Mouse (Mus musculus) myocyte (in vitro differentiated cells): ENCODE data around the gene Mmp19. TPM values are rescaled to one million over a fixed set of nuclear protein-coding genes. Genes with fewer than 3 reads are reported as not detected.

Source experiments
- H3K27me3 ChIP-seq: one replicate; pipeline ENCODE4 v1.6.1; 2011; ENCODE audit not compliant: control insufficient read depth, insufficient read depth, insufficient read length
- H3K36me3 ChIP-seq: one replicate; pipeline ENCODE4 v1.6.1; 2011; ENCODE audit not compliant: control insufficient read depth, insufficient read depth
- H3K4me2 ChIP-seq: one replicate; pipeline ENCODE4 v1.6.1; 2011; ENCODE audit warnings: low read depth, control low read depth
- H3K4me3 ChIP-seq: one replicate; pipeline ENCODE4 v1.5.1; 2011; ENCODE audit warnings: mild to moderate bottlenecking, control low read depth, moderate library complexity
- H3K79me2 ChIP-seq: one replicate; pipeline ENCODE4 v1.6.1; 2011; ENCODE audit not compliant: control insufficient read depth, insufficient read depth
- H3ac ChIP-seq: one replicate; pipeline ENCODE4 v1.6.1; 2011; ENCODE audit not compliant: control insufficient read depth, insufficient read length
- CEBPB ChIP-seq: IDR thresholded peaks from 2 replicates; pipeline ENCODE4 v1.6.1; 2011; ENCODE audit warnings: mild to moderate bottlenecking, moderate library complexity; ENCODE audit not compliant: poor library complexity, insufficient read depth, severe bottlenecking
- E2F4 ChIP-seq: IDR thresholded peaks from one replicate; pipeline ENCODE4 v1.6.1; 2011; ENCODE audit warnings: mild to moderate bottlenecking, control low read depth, moderate library complexity; ENCODE audit not compliant: insufficient read depth
- MAX ChIP-seq: IDR thresholded peaks from one replicate; pipeline ENCODE4 v1.6.1; 2011; ENCODE audit warnings: low read depth, mild to moderate bottlenecking, control low read depth
- MYOD1 ChIP-seq, 3 experiments: IDR thresholded peaks; one replicate each; pipeline ENCODE4 v1.6.1; 2011; ENCODE audit warnings: control low read depth in 2 of 3, low read depth in 2 of 3, mild to moderate bottlenecking in 2 of 3, moderate library complexity in 1 of 3; ENCODE audit not compliant: insufficient read length in 2 of 3, control insufficient read depth in 1 of 3
- MYOG ChIP-seq, 3 experiments: IDR thresholded peaks; one replicate each; pipeline ENCODE4 v1.6.1; 2011; ENCODE audit warnings: control low read depth in 2 of 3, low read depth in 2 of 3, mild to moderate bottlenecking in 2 of 3; ENCODE audit not compliant: insufficient read length in 2 of 3, control insufficient read depth in 1 of 3, insufficient read depth in 1 of 3
- POLR2A ChIP-seq: IDR thresholded peaks from one replicate; pipeline ENCODE4 v1.6.1; 2011; ENCODE audit warnings: low read depth, mild to moderate bottlenecking, control low read depth, moderate library complexity; ENCODE audit not compliant: insufficient read length
- POLR2AphosphoS2 ChIP-seq: IDR thresholded peaks from one replicate; pipeline ENCODE4 v1.6.1; 2011; ENCODE audit warnings: low read depth, control low read depth; ENCODE audit not compliant: insufficient read length
- REST ChIP-seq: IDR thresholded peaks from one replicate; pipeline ENCODE4 v1.6.1; 2011; ENCODE audit warnings: mild to moderate bottlenecking, control low read depth, moderate library complexity; ENCODE audit not compliant: insufficient read depth, insufficient read length
- SRF ChIP-seq: IDR thresholded peaks from one replicate; pipeline ENCODE4 v1.6.1; 2011; ENCODE audit warnings: low read depth; ENCODE audit not compliant: control insufficient read depth, insufficient read length
- TCF12 ChIP-seq: IDR thresholded peaks from one replicate; pipeline ENCODE4 v1.6.1; 2011; ENCODE audit warnings: mild to moderate bottlenecking, control low read depth; ENCODE audit not compliant: poor library complexity, insufficient read depth, severe bottlenecking
- TCF3 ChIP-seq: IDR thresholded peaks from one replicate; pipeline ENCODE4 v1.6.1; 2011; ENCODE audit warnings: low read depth, control low read depth; ENCODE audit not compliant: insufficient read length
- USF1 ChIP-seq: IDR thresholded peaks from one replicate; pipeline ENCODE4 v1.6.1; 2011; ENCODE audit warnings: low read depth, mild to moderate bottlenecking, control low read depth, moderate library complexity
- polyA plus RNA-seq: library from polyadenylated mRNA; unstranded; fragments of >200 nt; fragmentation: generic; extraction: Trizol; gene quantifications from one replicate; pipeline ENCODE4 v1.2.1, GENCODE M21; 2012; ENCODE audit warnings: missing spikeins

The Mmp19 gene
- polyA plus RNA-seq, 1 experiment: 12.1 TPM

DNA sequence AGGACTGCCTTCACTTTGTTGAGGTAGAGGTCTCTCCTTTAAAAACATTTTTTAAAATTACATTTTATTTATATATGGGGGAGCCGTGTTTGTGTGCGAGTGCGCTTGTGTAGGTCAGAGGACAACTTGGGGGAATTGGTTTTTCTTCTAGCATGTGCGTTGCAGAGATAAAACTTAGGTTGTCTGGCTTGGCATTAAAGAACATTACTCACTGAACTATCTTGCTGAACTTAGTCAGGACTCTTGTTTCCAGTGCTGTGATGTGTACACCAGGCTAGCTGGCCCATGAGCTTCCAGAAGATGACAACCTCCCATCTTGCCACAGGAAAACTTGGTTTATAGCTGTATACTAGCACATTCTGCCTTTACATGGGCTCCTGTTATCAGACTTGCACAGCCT is 56.0 kb downstream of the Mmp19 start:
- Histone ChIP-seq H3K4me2 (no peak overlapping the region), H3K27me3 (no peaks in the 10 kb centered on the region), H3K79me2 (no peaks in the 10 kb centered on the region), H3ac (no peak overlapping the region), H3K36me3 (peaks cover 57% of the 10 kb centered on the region), H3K4me3 (no peak overlapping the region)
- TF ChIP-seq TCF3 (no peak), TCF12 (no peak), CEBPB (no peak), SRF (no peak), MYOG (IDR thresholded peaks at IDR 0.05; ENCODE audit: control insufficient read depth in 1 of 3, insufficient read depth in 1 of 3, insufficient read length in 2 of 3, low read depth in 2 of 3) (no peak), MAX (no peak), USF1 (no peak), E2F4 (no peak), MYOD1 (IDR thresholded peaks at IDR 0.05; ENCODE audit: control insufficient read depth in 1 of 3, insufficient read length in 2 of 3, low read depth in 2 of 3) (no peak)

DNA sequence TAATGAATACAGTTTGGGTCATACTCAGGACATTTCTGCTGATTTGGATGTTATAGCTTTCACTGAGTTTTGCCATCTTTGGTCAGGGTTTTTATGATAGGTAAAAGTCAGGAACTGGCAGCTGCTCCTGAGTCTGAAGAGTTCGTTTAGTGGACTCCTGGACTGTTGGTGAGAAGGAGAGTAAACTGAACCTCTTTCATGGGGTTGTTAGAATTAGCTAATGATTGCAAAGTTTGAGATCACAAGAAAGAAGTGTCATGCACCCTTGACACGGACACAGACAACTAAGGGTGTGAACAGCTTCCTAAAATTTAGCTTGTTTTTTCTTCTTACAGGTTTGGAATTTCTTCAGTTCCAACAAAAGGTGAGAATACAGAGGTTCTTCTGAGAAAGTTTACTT is 57.7 kb downstream of the Mmp19 start:
- Histone ChIP-seq H3ac (no peak overlapping the region), H3K36me3 (peaks cover 49% of the 10 kb centered on the region), H3K79me2 (no peaks in the 10 kb centered on the region), H3K27me3 (no peaks in the 10 kb centered on the region), H3K4me3 (no peak overlapping the region), H3K4me2 (no peak overlapping the region)
- TF ChIP-seq CEBPB (no peak), TCF12 (no peak), SRF (no peak), E2F4 (no peak), MYOG (IDR thresholded peaks at IDR 0.05; ENCODE audit: control insufficient read depth in 1 of 3, insufficient read depth in 1 of 3, insufficient read length in 2 of 3, low read depth in 2 of 3) (no peak), MYOD1 (IDR thresholded peaks at IDR 0.05; ENCODE audit: control insufficient read depth in 1 of 3, insufficient read length in 2 of 3, low read depth in 2 of 3) (no peak), POLR2AphosphoS2 (no peak), POLR2A (no peak), REST (no peak), TCF3 (no peak), USF1 (no peak), MAX (no peak)

DNA sequence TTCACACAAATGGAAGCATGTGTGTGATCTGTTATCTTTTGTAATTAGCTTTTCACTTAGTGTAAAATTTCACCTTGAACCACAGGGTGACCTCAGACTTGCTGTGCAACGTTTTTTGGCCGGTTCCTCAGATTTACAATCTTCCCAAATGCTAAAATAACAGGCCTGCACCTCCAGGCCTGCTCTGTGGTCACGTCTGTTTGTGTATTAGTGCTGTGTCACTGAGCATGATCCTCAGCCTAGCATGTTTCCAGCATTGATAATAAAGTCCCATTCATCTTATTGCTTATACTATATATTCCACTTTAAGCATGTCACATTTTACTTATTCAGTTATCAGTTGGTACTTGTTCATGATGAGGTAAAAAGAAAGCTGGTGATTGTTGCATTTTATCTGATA is 59.6 kb downstream of the Mmp19 start:
- Histone ChIP-seq H3K4me2 (no peak overlapping the region), H3K4me3 (no peak overlapping the region), H3K27me3 (no peaks in the 10 kb centered on the region), H3K36me3 (peaks cover 52% of the 10 kb centered on the region), H3ac (no peak overlapping the region), H3K79me2 (no peaks in the 10 kb centered on the region)
- no peak for TF ChIP-seq E2F4
- no peak for TF ChIP-seq SRF
- no peak for TF ChIP-seq MYOG (IDR thresholded peaks at IDR 0.05; ENCODE audit: control insufficient read depth in 1 of 3, insufficient read depth in 1 of 3, insufficient read length in 2 of 3, low read depth in 2 of 3)
- no peak for TF ChIP-seq POLR2AphosphoS2
- TF ChIP-seq POLR2A: no peak
- TF ChIP-seq TCF3: no peak
- no peak for TF ChIP-seq USF1
- no peak for TF ChIP-seq MAX
- TF ChIP-seq TCF12: no peak
- TF ChIP-seq CEBPB: no peak
- TF ChIP-seq REST: no peak
- TF ChIP-seq MYOD1 (IDR thresholded peaks at IDR 0.05; ENCODE audit: control insufficient read depth in 1 of 3, insufficient read length in 2 of 3, low read depth in 2 of 3): no peak

Other genes starting within 250 kb of the Mmp19 start
- gene Zc3h10, start 243.1 kb upstream of the Mmp19 start, polyA plus RNA-seq: 13.8 TPM
- gene Rpl41, start 241.6 kb upstream of the Mmp19 start, polyA plus RNA-seq: 12,553 TPM
- 127 TPM for gene Pa2g4, start 224.9 kb upstream of the Mmp19 start, polyA plus RNA-seq
- gene Erbb3, start 201.3 kb upstream of the Mmp19 start, polyA plus RNA-seq: 23.3 TPM
- 1,658 TPM for gene Rps26, start 164.2 kb upstream of the Mmp19 start, polyA plus RNA-seq
- 0.04 TPM for gene Ikzf4, start 144.9 kb upstream of the Mmp19 start, polyA plus RNA-seq
- gene Suox, start 116.8 kb upstream of the Mmp19 start, polyA plus RNA-seq: 23.3 TPM
- gene Rab5b, start 94.6 kb upstream of the Mmp19 start, polyA plus RNA-seq: 76.3 TPM
- 0.17 TPM for gene Pmel, start 86.7 kb upstream of the Mmp19 start, polyA plus RNA-seq
- 39.9 TPM for gene Cdk2, start 85.9 kb upstream of the Mmp19 start, polyA plus RNA-seq
- 13.2 TPM for gene Dgka, start 46.1 kb upstream of the Mmp19 start, polyA plus RNA-seq
- gene Pym1, start 43.0 kb upstream of the Mmp19 start, polyA plus RNA-seq: 32.6 TPM
- gene Dnajc14, start 13.2 kb downstream of the Mmp19 start, polyA plus RNA-seq: 39.0 TPM
- 18.7 TPM for gene Tmem198b, start 13.5 kb downstream of the Mmp19 start, polyA plus RNA-seq
- gene Sarnp, start 26.4 kb downstream of the Mmp19 start, polyA plus RNA-seq: 40.8 TPM
- 19.2 TPM for gene Ormdl2, start 30.7 kb downstream of the Mmp19 start, polyA plus RNA-seq
- gene Gdf11, start 100.8 kb downstream of the Mmp19 start, polyA plus RNA-seq: 17.9 TPM
- gene Cd63, start 110.1 kb downstream of the Mmp19 start, polyA plus RNA-seq: 2,403 TPM
- 63.3 TPM for gene Rdh5, start 132.0 kb downstream of the Mmp19 start, polyA plus RNA-seq
- 238 TPM for gene Bloc1s1, start 133.1 kb downstream of the Mmp19 start, polyA plus RNA-seq
- 635 TPM for gene Itga7, start 142.9 kb downstream of the Mmp19 start, polyA plus RNA-seq
- gene Mettl7b, start 170.1 kb downstream of the Mmp19 start, polyA plus RNA-seq: 0.71 TPM
- not detected for gene Olfr9, start 198.5 kb downstream of the Mmp19 start, polyA plus RNA-seq
- 0.05 TPM for gene Olfr763, start 219.9 kb downstream of the Mmp19 start, polyA plus RNA-seq
- gene Olfr764-ps1, start 249.0 kb downstream of the Mmp19 start, polyA plus RNA-seq: 0.01 TPM